Mouse (Mus musculus) kidney, postnatal 10 days (tissue): ENCODE results near the gene Pf4.
"Not testable (repeated sequence)": the region's sequence is repeated elsewhere in the genome, so short reads cannot be mapped to it uniquely, and the experiment has no call there.

Source experiments
- DNase-seq: peaks from one replicate; pipeline ENCODE4 v3.0.0; 2021; ENCODE audit warnings: mixed read lengths

Gene Pf4

GRCm38 (mm10) chr5:90788114-90788513 is 15.9 kb downstream of the Pf4 start:
- DNase-seq = no peak

DNA sequence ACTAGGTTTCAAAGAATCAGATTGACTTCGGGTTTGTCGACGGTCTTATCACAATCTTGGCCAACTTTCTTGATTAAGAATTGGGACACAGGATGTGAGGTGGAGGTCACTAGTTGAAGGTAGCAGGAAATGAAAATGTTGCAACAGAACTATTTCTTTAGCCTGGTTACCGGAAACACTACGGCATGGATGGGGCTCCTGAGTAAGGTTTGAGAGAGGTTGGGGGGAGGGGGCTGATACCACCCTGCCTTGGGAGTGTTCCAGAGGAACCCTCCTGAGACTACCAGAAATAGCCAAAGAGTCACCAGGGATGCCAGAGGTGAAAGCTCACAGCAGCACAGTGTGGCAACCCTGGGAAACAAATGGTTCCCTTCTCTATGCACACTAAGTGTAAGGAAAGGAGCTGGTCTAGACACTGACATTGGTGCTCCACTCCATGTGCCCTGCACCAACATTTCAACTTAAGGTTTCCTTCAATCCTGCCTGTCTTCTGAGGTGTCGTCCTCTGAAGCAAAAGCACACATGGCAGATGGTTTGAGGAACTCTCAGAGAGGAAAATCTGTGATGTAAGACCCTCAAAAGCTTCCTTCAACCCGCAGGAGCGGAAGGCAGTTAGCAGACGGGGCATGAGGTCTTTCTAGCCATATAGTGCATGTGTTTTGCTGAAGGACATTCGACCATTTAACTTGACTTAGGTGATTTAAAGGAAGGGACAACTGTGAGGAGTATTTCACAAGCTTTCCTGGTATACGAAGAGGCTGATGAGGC is 17.3 kb downstream of the Pf4 start:
- DNase-seq = peak; percentile 13

- DNase-seq = peak; percentile 17
These were observed 17.9 kb downstream of the Pf4 start for GRCm38 (mm10) chr5:90790074-90790502.

- no peak for DNase-seq
These were observed 22.0 kb downstream of the Pf4 start, which contains the start of gene Cxcl15 for GRCm38 (mm10) chr5:90794195-90794625. Gene Cxcl15, plus strand, starts transcription at chr5:90794534.

- not testable (repeated sequence) for DNase-seq
These were observed 23.2 kb downstream of the Pf4 start for GRCm38 (mm10) chr5:90795392-90795791.

DNA sequence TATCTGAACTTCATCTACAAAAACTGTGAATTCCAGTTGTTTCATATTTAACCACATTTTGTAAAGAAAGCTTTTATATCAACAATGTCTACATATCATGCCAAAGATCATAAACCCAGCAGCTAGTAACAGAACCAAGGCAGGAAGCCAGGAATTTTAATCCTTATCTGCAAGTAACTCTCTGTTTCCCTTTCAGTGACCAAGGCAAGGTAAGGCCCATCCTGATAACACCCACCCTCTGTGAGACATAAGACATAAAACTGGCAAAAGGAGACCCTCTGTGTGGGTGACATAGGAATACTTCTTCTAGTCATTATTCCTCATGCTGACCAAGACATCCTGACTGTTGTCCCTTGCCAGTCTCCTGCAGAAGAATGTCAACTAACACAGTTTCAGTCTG is 32.3 kb downstream of the Pf4 start:
- DNase-seq = no peak

GRCm38 (mm10) chr5:90806050-90806449 is 33.8 kb downstream of the Pf4 start:
- DNase-seq = no peak

- no peak for DNase-seq
These were observed 35.1 kb downstream of the Pf4 start for GRCm38 (mm10) chr5:90807176-90807950.

GRCm38 (mm10) chr5:90819756-90820155 is 47.5 kb downstream of the Pf4 start:
- DNase-seq = no peak
